Mouse (Mus musculus): ENCODE results near the gene Cfap299.

Gene Cfap299

DNA sequence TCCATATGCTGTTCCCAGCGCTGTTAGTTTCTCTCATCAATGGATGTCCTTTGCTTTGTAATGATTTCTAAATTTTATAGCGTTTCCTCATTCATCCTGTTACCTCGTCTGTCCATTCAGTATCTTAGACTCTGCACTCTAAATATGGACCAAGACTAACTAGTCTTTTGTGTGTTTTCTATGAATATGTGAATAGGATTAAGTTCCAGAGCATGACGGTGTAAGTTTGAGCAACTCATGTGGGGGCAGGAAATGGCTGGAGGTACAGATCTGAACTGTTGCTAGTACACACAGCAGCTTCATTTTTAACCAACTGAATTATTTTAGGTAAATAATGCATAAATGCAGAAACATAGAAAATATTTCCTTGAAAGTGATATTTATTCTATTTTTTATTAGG, 51.3 kb downstream of the Cfap299 start:
- no peak for DNase-seq (ENCODE audit: low spot score)

DNA sequence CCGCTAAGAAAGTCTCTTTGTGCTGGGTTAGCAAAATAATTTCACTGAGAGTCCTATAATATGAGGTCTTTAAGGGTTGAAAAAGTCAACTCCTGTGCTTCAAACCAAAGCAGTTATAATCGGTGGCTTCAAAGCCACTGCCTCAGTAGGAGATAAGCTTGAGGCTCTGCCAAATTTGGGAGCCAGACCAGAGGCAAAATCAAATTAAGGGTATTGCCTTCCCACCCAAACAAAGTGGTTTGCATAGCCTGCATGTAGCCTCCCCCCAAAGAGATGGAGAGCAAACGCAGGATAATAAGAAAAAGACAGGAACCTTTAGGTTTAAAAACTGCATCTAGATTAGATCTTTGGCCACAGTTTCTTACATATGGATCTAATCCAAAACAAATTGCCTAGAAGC, 58.0 kb downstream of the Cfap299 start:
- DNase-seq (ENCODE audit: low spot score) = no peak

DNA sequence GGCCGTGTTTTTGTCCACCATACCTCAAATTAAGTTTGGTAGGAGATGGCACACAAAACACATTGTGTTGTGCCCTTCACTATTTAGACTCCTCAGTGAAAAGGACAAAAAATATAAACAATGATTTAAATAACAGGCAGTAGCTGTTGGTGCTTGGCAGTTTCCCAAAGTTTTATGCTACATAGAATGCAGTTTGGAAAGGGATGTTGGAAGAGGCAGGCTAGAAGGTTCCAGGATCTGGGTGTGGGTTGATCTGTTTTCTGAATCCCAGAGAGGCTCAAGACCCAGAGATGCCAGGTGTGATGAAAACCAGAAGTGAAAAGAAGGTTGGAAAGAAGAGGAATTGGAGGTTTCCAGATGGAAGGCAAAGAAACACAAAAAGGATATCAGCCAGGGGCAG, 73.1 kb downstream of the Cfap299 start:
- no peak for DNase-seq (ENCODE audit: low spot score)

DNA sequence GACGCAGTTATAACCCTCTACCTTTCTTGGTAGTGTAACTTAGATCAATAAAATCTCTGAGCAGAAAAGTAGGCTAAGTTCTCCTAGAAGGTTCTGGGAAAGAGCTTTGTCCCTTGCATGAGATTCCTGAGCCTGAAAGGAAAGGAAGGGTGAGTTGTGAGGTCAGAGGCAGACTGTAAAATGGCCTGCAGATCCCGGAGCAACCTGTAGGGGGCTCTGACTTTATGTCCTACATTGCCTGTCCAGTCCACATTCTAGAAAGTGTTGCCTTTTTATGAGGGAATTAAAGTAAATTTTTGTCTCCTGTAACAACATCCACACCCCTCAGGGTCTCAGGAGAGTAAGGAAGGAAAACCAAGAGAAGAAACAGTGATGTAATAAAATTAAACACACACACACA, 81.0 kb downstream of the Cfap299 start:
- no peak for DNase-seq (ENCODE audit: low spot score)

DNA sequence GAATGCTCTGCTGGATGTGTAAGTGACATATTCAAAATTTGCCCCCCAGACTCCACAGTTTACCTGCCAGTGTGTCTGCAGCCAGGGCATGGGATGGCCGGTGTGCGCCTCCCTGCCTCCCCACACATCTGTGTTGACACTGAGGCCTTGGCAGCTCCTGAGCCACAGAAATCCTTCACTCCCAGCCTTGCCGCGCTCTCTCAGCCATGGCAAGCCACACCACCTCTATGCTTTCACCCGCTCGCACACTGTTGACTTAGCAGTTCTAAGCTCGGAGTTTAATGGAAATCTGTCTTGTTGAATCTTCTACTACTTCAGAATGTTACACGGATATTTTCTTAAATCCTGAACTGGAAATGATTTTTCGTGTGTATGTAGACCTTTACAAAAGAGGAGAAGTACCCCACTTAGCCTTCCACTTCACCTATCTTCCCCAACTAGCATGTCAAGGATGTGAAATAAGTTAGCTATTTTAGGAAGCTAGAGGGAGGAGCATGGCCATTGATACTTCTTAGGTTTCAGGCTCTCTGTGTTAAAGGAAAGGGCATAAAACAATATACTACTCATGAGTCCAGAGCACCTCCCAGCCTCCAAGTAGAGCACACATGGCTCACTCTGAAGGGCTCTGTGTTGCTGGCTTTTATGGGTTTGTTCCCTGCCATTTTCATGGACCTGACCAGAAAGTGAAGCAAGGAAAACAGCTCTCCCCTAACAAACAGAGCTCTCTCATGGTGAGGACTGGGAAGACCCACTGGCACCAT, 87.5 kb downstream of the Cfap299 start:
- DNase-seq (ENCODE audit: low spot score) = no peak

DNA sequence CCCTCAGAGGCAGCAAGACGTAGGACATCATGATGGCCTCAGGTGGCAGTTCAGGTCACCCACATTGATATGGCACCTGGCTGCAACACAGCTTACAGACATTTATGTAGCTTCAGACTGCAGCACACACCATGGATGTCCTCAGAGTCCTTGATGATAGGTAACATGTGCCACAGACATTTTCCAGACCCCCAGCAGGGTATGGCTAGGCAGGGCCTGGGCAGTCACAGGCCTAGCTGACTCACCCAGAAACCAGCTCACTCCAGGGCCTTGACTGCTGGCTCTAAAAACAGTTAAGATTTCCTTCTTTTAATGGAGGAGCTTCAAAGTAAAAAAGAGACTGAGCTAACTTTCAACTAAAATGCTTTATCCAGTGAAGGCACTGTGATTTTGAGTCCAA, 95.9 kb downstream of the Cfap299 start:
- DNase-seq (ENCODE audit: low spot score) = no peak

DNA sequence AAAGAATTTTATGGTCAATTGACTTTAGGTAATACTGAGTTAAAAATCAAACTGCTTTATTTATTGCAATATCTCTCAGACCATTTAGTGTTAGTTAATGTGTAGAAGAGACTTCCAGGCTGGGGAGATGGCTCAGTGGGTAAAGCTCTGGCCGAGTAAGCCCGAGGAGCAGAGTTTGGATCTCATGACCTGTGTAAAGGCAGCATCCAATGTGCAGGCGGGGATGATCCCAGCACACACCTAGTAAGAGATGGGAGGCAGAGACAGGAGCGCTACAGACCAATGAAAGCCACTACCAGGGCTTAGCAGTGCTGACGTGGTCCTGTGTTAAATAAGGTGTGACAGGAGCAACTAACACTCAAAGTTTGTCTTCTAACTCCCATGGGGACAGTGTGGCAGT, 97.0 kb downstream of the Cfap299 start:
- no peak for DNase-seq (ENCODE audit: low spot score)

DNA sequence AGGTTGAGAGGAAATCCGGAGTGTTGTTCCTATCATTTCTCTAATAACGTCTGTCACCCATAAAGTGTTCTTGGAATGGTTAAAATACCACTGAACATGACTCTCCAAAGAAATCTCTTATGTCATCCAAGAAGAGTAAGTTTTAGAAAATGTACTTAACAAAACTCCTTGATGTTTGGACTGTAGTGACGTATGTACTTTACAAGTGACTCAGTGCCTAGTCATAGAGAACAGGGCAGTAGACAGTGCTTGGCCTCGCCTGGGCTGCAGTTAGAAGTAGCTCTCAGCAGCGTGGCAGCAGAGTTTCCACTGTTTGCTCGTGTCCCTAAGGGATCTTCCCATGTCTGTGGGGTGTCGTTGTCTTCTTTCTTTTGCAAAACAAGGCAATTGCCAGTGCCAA, 101.0 kb downstream of the Cfap299 start:
- no peak for DNase-seq (ENCODE audit: low spot score)

DNA sequence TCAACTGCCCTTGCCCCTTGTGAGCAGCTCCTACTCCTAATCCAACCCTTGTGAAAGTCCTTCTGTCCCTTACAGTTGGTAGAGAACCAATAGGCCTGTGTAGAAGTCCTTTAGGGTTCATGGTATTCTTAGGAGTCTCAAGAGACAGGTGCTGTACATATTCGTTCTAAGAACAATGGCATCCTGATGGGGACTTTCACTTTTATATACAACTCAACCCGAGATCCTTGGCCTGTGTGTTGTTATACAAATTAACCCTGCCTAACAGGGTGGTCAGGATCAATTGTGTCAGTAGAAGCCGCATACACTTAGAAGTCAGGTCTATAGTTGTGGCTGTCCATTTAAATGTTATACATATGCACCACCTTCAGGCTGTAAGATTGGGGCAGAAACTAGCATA, 109.6 kb downstream of the Cfap299 start:
- DNase-seq (ENCODE audit: low spot score) = no peak

DNA sequence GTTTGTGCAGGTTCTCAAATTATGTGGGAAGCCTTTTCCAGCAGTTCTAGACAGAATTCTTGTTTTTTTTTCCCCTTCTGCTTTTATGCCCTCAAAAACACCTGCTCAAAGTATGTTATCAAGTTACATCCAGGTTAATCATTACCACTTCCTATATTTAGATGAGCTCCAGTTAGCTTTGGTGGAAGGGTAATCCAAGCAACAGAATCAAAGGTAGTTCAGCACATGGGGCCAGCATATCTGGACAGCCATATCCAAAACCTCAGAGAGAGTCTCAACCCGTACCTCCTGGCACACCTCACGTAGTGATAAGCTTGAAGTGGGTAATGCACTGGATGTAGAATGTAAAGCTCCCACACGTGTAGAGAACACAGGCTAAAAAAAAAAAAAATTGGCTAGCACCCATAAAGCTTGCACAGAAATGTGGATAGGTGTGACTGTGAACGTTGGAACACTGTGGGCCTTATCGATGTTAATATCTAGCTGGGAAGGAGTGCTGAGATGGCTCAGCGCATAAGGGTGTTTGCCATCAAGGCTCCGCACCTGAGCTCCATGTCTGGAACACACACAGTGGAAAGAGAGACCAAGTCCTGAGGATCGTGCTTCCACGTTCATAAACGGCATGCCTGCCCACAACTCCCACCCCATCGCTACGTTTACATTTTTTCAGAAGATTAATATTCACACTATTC, 117.8 kb downstream of the Cfap299 start:
- no peak for DNase-seq (ENCODE audit: low spot score)

DNA sequence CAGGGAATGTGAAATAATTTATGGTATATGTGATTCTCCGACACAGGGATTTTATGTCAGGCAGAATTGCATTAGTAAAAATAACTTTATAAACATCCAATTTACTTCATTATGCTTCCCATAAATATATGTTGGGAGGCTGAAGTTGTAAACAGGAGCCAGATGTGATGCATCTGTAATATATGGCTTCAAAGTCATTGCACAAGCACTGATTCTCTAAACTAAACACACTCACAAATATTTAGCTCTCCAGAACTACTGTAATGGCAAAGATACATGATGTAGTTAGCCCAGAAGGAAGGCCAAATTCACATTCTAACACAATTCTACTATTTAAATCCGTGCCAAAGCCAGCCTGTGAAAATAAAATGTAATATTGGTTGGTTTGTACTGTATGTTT, 120.8 kb downstream of the Cfap299 start:
- DNase-seq (ENCODE audit: low spot score) = no peak

DNA sequence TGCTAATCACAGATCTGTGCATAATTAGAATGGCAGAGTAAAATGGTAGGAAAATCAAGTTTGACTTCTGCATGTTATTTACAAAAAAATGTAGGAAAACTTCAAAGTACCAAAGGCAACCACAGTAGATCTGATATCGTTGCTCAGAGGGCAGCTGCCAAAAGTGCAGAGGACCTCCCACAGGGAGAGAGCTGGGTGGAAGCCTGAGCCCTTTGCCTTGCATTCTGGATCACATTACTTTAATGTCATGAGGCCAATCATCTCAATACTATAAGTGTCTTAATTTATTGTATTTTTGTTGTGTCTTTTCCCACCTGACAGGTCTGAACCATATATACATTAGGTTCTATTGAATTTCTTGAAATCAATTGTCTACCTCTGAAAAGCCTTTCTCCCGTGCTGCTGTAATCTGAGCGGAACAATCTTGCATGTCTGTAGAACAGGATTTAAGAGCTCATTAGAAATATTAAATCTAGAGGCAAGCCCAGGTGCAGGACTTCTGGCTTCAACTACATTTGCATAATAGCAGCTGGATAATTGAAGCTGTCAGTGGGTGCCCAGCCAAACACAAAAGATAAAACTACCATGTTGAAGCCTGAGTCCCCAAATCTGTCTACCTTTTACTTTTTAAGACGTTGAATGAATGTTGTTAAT, 137.9 kb downstream of the Cfap299 start:
- no peak for DNase-seq (ENCODE audit: low spot score)

DNA sequence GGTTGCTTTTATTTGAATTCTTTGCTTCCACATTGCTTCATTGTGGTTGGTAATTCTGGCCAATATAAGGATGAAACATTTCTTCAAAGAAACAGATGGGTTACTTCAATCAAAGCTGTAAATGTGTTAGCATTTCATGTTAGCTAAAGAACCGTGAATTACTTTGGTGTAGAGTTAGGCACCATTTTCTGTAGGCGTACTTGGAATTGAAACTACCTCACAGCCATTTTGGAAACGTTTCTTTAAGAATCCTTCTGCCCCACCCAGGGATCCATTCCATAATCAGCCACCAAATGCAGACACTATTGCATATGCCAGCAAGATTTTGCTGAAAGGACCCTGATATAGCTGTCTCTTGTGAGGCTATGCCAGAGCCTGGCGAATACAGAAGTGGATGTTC, 140.9 kb downstream of the Cfap299 start:
- no peak for DNase-seq (ENCODE audit: low spot score)

DNA sequence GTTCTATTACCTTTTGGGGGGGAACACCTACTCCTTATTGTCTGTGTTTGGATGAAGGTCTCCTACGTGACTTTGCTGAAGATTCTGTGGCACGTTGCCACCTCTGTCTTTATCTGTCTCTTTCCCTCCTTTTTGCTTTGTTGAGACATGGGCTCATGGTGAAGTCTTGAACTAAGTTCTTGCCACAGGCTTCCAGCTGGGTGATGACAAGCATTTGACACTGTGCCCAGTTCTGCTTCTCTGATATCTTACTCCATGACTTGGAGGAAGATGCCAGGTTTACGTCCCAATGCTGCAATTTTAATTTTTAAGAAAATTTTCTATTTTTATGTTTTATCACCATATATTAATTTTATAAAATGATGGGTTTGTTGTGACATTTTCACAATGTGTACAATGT, 147.4 kb downstream of the Cfap299 start:
- no peak for DNase-seq (ENCODE audit: low spot score)

DNA sequence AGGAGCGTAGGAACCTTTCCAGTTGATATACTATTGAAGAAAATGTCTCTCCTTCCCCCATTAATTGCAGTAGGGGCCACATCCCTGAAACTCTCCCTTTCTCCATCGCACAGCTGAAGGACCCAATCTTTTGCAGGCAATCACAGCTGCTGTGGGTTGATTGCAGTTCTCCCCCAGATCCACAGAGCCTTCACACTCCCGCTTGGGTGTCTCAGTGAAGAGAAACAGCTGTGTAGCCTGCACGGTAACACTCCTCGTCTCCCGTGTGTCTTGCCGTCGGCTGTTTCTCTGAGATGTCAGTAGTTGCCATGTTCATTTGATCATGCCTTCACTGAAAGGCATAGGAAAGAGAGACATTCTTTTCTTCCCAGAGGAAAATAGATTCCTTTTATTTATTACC, 148.2 kb downstream of the Cfap299 start:
- no peak for DNase-seq (ENCODE audit: low spot score)

DNA sequence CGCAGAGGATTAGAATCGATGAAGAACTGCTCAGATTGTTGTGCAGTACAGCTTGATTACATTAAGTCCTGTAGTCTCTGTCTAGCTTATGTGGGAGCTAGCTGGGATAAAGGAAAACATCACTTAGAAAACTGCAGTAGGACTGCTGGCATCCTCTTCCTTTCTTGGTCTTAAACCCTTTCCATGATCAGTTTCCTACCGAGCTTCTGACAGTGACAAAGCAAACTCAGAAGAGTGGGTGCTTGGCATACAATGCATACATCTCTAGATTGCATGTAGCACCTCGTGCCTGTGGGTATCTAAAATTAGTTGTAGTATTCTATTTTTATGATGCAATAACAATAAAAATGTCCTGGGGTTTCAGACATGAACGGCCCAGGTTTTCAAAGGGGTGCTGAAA, 154.4 kb downstream of the Cfap299 start:
- DNase-seq (ENCODE audit: low spot score) = no peak

DNA sequence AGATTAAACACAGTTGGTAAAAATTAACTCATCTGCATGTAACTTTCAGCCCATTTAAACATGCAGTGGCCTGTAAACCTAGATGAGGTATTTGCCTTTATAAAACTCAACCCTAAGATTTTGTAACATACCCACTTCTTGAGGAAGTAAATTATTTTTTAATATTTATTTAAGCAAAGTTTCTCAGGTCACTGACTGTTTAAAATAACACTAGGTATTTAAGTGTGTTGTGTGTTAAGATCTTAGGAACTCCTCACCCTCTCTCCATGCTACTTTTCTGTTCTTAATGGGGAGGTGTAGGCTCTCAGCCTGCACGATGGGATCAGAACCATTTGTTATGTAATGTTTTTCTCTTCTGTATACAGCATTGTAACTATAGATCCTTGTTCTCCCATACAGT, 156.1 kb downstream of the Cfap299 start:
- DNase-seq (ENCODE audit: low spot score) = no peak

DNA sequence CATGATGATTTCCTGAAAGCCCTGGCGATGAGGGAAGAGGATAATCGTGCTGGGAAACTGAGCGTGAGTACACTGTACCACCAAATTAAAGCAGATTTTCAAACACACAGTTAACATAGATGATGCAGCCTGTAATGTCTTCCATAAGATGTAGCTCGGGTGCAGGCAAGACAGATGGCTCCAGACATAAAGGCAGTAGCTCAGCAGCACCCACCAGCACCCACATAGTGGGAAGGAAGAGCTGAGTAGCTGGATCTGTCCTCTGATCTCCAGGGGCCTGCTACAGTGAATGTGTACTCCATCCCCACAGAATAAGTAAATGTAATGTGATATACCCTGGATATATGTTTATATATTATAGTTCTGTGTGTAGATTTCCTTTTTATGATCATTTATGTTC, 169.2 kb downstream of the Cfap299 start:
- no peak for DNase-seq (ENCODE audit: low spot score)

DNA sequence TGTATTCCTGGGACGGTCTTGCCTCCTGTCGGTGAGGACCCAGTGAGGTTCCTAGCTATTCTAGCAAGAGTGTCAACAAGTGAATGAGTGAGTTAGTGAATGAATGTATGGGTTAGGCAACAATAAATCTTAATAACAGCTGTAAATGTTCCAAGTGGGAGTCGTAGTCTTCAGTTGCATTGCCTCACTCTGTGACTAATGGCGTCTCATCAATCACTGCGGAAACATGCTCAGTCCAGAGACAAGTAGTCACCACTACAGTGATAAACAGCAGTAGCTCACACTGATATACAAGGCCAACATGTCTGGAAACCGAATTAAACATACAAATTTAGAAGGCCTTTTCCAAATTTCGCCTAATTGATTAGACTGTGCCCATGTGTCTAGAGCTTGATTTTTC, 187.1 kb downstream of the Cfap299 start:
- DNase-seq (ENCODE audit: low spot score) = no peak

DNA sequence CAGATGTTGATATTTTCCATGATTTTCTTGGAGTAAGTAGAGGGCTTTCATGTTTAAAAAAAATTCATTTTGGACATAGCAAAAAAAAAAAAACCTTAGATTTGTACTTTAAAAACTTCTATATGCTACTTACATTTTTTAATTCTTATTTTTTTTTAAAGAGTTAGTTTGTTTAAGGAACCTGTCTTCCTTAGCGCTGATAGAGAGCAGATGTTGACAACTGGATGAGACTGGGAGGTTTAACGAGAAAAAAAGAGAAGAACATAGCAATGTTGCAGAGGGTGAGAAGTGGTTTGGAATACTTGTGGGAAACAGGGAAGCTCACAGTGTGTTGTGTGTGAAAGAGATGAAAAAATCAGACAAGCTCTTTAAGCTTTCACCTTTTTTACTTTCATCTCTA, 191.0 kb downstream of the Cfap299 start:
- DNase-seq (ENCODE audit: low spot score) = no peak

DNA sequence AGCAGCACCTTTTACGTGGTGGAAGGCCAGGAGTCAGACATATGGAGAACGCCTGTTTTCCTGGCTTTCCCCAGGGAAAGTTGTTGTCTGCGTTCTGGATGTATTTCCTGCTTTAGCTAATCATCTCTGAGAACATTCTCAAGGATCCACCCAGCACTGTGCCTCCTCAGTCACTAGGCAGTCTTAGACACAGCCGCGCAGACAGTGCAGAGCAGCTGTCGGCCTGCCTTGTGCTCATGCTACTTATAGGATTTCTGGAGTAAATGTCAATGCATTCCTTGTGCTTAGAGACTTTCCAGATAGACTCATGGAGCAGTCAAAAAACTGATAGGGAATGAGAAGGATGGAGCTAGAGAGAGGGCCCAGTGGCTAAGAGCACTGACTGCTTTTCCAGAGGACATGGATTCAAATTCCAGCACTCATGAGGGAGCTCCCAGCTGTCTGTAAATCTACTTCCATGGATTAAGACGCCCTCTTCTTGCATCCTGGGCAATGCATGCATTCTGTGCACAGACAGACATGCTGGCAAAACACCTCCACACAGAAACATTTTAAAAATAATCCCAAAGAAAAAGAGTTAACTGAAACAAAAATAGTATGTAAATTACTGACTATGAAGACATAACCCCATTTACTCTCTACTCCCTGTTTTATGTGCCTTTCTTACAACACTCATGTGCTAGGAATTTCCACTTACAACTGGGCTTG, 193.3 kb downstream of the Cfap299 start:
- no peak for DNase-seq (ENCODE audit: low spot score)

DNA sequence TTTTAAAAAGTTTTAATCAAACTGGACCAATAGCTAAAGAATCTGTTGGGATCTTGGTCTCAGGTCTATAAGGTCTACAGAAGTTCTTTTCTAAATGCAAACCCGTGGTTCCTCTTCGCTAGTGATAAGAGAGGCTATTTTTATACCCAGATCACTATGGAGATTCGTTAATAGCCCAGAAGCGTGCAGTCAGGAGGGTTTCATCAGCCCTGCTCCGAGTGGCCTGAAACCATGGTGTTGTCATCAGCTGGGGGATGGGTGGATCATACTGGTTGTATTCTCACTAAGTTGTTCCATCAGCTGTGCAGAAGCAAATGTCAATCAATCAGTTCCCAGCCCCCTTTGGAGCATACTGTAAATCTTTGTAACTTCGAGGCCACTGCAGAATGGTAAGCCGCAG, 193.9 kb downstream of the Cfap299 start:
- no peak for DNase-seq (ENCODE audit: low spot score)

DNA sequence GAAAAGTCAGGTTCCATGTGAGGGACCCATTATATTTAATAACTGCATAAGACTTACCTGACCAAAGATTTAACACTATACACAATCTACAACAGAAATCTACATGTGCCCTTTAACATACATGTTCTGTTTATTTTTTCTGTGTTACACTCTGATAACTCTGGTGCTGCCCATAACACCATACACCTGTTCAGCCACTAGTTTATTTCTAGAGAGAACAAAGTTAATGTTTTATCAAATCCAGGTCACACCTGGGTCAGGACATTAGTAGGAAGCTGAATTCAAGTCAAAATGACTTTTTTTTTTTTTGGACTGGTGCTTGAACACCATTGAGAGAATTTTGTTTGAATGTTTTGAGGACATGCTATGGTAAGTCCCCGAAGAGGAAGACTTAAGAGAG, 194.7 kb downstream of the Cfap299 start:
- DNase-seq (ENCODE audit: low spot score) = no peak
